Mouse (Mus musculus) kidney, postnatal 0 days (tissue): ENCODE data around the gene Prss36. TPM values are rescaled to one million over a fixed set of nuclear protein-coding genes. Genes with fewer than 3 reads are reported as not detected.

Experiments
- ATAC-seq: fragments of 200-750 bp; cut with Nextera tagmentation; replicated peaks from 2 replicates; pipeline ENCODE4 v1.8.0; 2017; ENCODE audit warnings: low read depth, moderate number of reproducible peaks, moderate TSS enrichment, moderate library complexity; ENCODE audit not compliant: low FRiP score
- DNase-seq: peaks from one replicate; pipeline ENCODE4 v3.0.0-alpha.2; 2016; ENCODE audit warnings: low spot score
- H3K27ac ChIP-seq: fragments of 300-500 bp; sonication (generic); 2 replicates; pipeline ENCODE4 v1.5.1; 2014; ENCODE audit warnings: mild to moderate bottlenecking
- H3K27me3 ChIP-seq: fragments of 300-500 bp; sonication (generic); 2 replicates; pipeline ENCODE4 v1.6.1; 2014; ENCODE audit warnings: low read length, mixed read lengths; ENCODE audit not compliant: insufficient read depth
- H3K36me3 ChIP-seq: fragments of 300-500 bp; sonication (generic); 2 replicates; pipeline ENCODE4 v1.6.1; 2014; ENCODE audit warnings: low read length, mixed read lengths; ENCODE audit not compliant: insufficient read depth
- H3K4me1 ChIP-seq: fragments of 300-500 bp; sonication (generic); replicated peaks from 2 replicates; pipeline ENCODE4 v1.6.1; 2014; ENCODE audit warnings: antibody characterized with exemption, low read length, mixed read lengths; ENCODE audit not compliant: insufficient read depth
- H3K4me2 ChIP-seq: fragments of 300-500 bp; sonication (generic); 2 replicates; pipeline ENCODE4 v1.6.1; 2014; ENCODE audit warnings: mild to moderate bottlenecking, low read length, moderate library complexity, mixed read lengths
- H3K4me3 ChIP-seq: fragments of 300-500 bp; sonication (generic); replicated peaks from 2 replicates; pipeline ENCODE4 v1.5.1; 2014; ENCODE audit warnings: low read depth, low read length
- H3K9ac ChIP-seq: fragments of 300-500 bp; sonication (generic); 2 replicates; pipeline ENCODE4 v1.6.1; 2014; ENCODE audit warnings: low read depth, low read length
- H3K9me3 ChIP-seq: fragments of 300-500 bp; sonication (generic); replicated peaks from 2 replicates; pipeline ENCODE4 v1.6.1; 2016; ENCODE audit warnings: low read length, inconsistent platforms, mixed read lengths
- CTCF ChIP-seq: IDR thresholded peaks from 2 replicates; pipeline ENCODE4 v1.5.1; 2016; ENCODE audit warnings: antibody characterized with exemption, low read depth, mild to moderate bottlenecking, moderate library complexity
- WGBS: fragments of 180-500 bp; shearing (Covaris S2); extraction: QIAGEN DNeasy Blood & Tissue Kit; methylation state at CpG from one replicate; pipeline ENCODE4 v1.1.7; 2014; 5-methylcytosine and 5-hydroxymethylcytosine counted together
- polyA plus RNA-seq: library from polyadenylated mRNA; unstranded; fragments of >200 nt; fragmentation: Nextera tagmentation; extraction: Ambion mirVana; gene quantifications from 2 replicates; pipeline ENCODE4 v1.2.1, GENCODE M21; 2015

The Prss36 gene
- polyA plus RNA-seq, 1 experiment from 2014 or later = 13.0 TPM

GRCm38 (mm10) chr7:127912190-127912871 is 34.2 kb downstream of the Prss36 start, which contains the start of gene Kat8:
Kat8 (plus strand) TSS chr7:127912516.
- under 1% methylated on average over 40 of the region's 40 CpGs for WGBS
- DNase-seq (peak; percentile 97), ATAC-seq (peak; percentile 94)
- Histone ChIP-seq H3K4me3 (peak within 1 kb of the TSS; percentile 78), H3K27ac (peak within 1 kb of the TSS; percentile 84), H3K9ac (peak within 1 kb of the TSS; percentile 67), H3K4me2 (peak within 1 kb of the TSS; percentile 66), H3K9me3 (no peaks in the 10 kb centered on the region), H3K27me3 (no peaks in the 10 kb centered on the region), H3K4me1 (0 out of 2 replicates have a peak, but pooled peaks cover 6% of the 10 kb centered on the region), H3K36me3 (peaks cover 20% of the 10 kb centered on the region)
- TF ChIP-seq CTCF = no peak

GRCm38 (mm10) chr7:127908656-127909055 is 37.9 kb downstream of the Prss36 start:
- Histone ChIP-seq H3K27me3 (no peaks in the 10 kb centered on the region), H3K36me3 (peaks cover 24% of the 10 kb centered on the region), H3K27ac (no peak overlapping the region), H3K9me3 (no peaks in the 10 kb centered on the region), H3K9ac (no peak overlapping the region), H3K4me1 (0 out of 2 replicates have a peak, but pooled peaks cover 10% of the 10 kb centered on the region), H3K4me3 (no peak overlapping the region), H3K4me2 (no peak overlapping the region)
- no peak for TF ChIP-seq CTCF
- DNase-seq (no peak), ATAC-seq (no peak)
- 79% methylated on average over 4 of the region's 4 CpGs for WGBS

DNA sequence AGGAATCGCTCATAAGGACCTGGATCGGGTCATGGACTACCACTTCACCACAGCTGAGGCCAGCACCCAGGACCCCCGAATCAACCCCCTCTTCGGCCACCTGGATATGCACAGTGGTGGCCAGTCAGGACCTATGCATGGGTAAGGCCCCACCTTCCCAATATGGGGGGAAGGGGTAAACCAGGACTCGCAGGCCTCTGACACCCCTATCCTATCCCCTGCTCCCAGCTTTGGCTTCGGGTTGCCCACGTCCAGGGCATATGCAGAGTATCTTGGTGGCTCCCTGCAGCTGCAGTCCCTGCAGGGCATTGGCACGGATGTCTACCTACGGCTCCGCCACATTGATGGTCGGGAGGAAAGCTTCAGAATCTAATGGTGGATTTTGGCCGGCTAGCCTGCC is 38.6 kb downstream of the Prss36 start:
- no peaks in the 10 kb centered on the region for H3K9me3 ChIP-seq
- H3K4me3 ChIP-seq = no peak overlapping the region
- no peak overlapping the region for H3K4me2 ChIP-seq
- H3K27me3 ChIP-seq = no peaks in the 10 kb centered on the region
- no peak for DNase-seq
- H3K9ac ChIP-seq = no peak overlapping the region
- no peak for TF ChIP-seq CTCF
- no peak for ATAC-seq
- H3K36me3 ChIP-seq = peaks cover 24% of the 10 kb centered on the region
- 95% methylated on average over 12 of the region's 12 CpGs for WGBS
- no peak overlapping the region for H3K27ac ChIP-seq
- H3K4me1 ChIP-seq = 0 out of 2 replicates have a peak, but pooled peaks cover 6% of the 10 kb centered on the region

- peak; percentile 94 for DNase-seq
- H3K27ac ChIP-seq = peak within 1 kb of the TSS; percentile 82
- H3K36me3 ChIP-seq = peaks cover 24% of the 10 kb centered on the region
- peak; percentile 90 for ATAC-seq
- H3K4me2 ChIP-seq = peak within 1 kb of the TSS; percentile 88
- 0 out of 2 replicates have a peak, but pooled peaks have one; percentile 9 for TF ChIP-seq CTCF
- no peaks in the 10 kb centered on the region for H3K9me3 ChIP-seq
- 5% methylated on average over 38 of the region's 38 CpGs for WGBS
- H3K9ac ChIP-seq = peak within 1 kb of the TSS; percentile 91
- H3K4me1 ChIP-seq = 0 out of 2 replicates have a peak, but pooled peaks cover 4% of the 10 kb centered on the region
- H3K4me3 ChIP-seq = peak within 1 kb of the TSS; percentile 85
- H3K27me3 ChIP-seq = no peaks in the 10 kb centered on the region
These were observed 42.3 kb downstream of the Prss36 start, which contains the start of gene Bckdk for GRCm38 (mm10) chr7:127903971-127904796. Bckdk (plus strand) TSS chr7:127904082.

DNA sequence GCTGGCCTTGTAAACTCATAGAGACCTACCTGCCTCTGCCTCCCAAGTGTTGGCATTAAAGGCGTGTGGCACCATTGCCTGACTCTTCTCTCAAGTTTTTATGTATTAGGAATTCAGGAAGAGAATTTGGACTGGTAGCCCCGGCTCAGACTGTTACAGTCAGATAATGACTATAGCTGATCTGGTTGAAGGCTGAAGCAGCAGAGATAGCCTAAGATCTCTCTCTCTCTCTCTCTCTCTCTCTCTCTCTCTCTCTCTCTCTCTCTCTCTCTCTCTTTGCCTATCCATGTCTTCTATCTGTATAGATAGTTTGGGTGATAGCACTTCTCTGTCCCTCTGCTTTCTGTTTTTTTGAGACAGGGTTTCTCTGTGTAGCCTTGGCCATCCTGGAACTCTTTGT is 44.8 kb downstream of the Prss36 start:
- Histone ChIP-seq H3K27ac (no peak overlapping the region), H3K9ac (no peak overlapping the region), H3K4me2 (no peak overlapping the region), H3K36me3 (peaks cover 8% of the 10 kb centered on the region; the same call in 1 of the 2 replicates), H3K27me3 (no peaks in the 10 kb centered on the region), H3K4me1 (0 out of 2 replicates have a peak, but pooled peaks cover 4% of the 10 kb centered on the region), H3K4me3 (no peak overlapping the region), H3K9me3 (no peaks in the 10 kb centered on the region)
- no peak for ATAC-seq
- no peak for TF ChIP-seq CTCF
- no peak for DNase-seq
- 81% methylated on average over 2 of the region's 2 CpGs for WGBS

DNA sequence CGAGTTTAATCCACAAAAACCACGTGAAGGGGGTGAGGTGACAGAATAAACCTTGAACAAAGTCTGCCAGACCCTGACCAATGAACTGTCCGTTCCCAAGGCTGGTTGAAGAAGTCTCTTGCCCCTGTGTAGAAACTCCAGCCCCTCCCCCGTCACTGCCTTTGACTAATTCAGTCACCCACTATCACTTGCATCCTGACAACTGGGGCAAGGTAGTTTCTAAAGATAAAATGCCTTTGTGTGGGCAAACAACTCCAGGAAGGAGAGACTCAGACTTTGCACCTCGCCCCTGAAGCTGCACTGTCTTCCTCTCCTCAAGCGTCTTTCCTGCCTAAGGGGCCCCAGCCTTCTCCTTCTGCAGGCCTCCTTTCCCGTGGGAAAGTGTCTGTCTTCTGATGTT is 46.5 kb downstream of the Prss36 start:
- ATAC-seq (no peak), DNase-seq (no peak)
- Histone ChIP-seq H3K9me3 (no peaks in the 10 kb centered on the region), H3K27ac (no peak overlapping the region), H3K27me3 (no peaks in the 10 kb centered on the region), H3K4me1 (0 out of 2 replicates have a peak, but pooled peaks cover 7% of the 10 kb centered on the region), H3K9ac (no peak overlapping the region), H3K4me3 (no peak overlapping the region), H3K4me2 (no peak overlapping the region), H3K36me3 (no peaks in the 10 kb centered on the region)
- no peak for TF ChIP-seq CTCF
- WGBS = 39% methylated on average over 7 of the region's 7 CpGs
